Mouse (Mus musculus) layer of hippocampus, adult 2 months (tissue): Measurements from ENCODE around the gene Ercc6l2. TPM values are rescaled to one million over a fixed set of nuclear protein-coding genes. Genes with fewer than 3 reads are reported as not detected.

ENCODE experiments used
- DNase-seq, 2 experiments: peaks; one replicate each; pipeline ENCODE4 v3.0.0; 2022; ENCODE audit warnings: low spot score in 2 of 2
- H3K27ac ChIP-seq: fragments of 200-600 bp; 2 replicates; pipeline ENCODE4 v1.8.1; 2022
- H3K4me3 ChIP-seq: fragments of 200-600 bp; 2 replicates; pipeline ENCODE4 v1.8.1; 2022; ENCODE audit warnings: mild to moderate bottlenecking
- CTCF ChIP-seq: fragments of 200-600 bp; conservative IDR thresholded peaks from 2 replicates; pipeline ENCODE4 v1.8.1; 2022; ENCODE audit warnings: antibody characterized with exemption, mild to moderate bottlenecking, moderate library complexity
- long read RNA-seq, 2 experiments: library from polyadenylated mRNA; stranded (forward); transcript quantifications; one replicate each; pipeline ENCODE4 v2.0.0; 2021; ENCODE audit warnings: borderline mapping rate in 2 of 2
- total RNA-seq, 2 experiments: library from RNA; stranded (reverse); gene quantifications; 2 replicates each; pipeline ENCODE4 v1.2.3; 2021

Ercc6l2 gene
- 10 to 100 TPM; 19.6 to 21.1 TPM for total RNA-seq
- long read RNA-seq, experiment 1, partial matches to known transcripts: 0 of 6 reads
- long read RNA-seq, experiment 1, other reads (novel, unspliced or antisense): 5 of 6 reads
- long read RNA-seq, experiment 2, partial matches to known transcripts: 2 of 7 reads
- long read RNA-seq, experiment 2, other reads (novel, unspliced or antisense): 5 of 7 reads

DNA sequence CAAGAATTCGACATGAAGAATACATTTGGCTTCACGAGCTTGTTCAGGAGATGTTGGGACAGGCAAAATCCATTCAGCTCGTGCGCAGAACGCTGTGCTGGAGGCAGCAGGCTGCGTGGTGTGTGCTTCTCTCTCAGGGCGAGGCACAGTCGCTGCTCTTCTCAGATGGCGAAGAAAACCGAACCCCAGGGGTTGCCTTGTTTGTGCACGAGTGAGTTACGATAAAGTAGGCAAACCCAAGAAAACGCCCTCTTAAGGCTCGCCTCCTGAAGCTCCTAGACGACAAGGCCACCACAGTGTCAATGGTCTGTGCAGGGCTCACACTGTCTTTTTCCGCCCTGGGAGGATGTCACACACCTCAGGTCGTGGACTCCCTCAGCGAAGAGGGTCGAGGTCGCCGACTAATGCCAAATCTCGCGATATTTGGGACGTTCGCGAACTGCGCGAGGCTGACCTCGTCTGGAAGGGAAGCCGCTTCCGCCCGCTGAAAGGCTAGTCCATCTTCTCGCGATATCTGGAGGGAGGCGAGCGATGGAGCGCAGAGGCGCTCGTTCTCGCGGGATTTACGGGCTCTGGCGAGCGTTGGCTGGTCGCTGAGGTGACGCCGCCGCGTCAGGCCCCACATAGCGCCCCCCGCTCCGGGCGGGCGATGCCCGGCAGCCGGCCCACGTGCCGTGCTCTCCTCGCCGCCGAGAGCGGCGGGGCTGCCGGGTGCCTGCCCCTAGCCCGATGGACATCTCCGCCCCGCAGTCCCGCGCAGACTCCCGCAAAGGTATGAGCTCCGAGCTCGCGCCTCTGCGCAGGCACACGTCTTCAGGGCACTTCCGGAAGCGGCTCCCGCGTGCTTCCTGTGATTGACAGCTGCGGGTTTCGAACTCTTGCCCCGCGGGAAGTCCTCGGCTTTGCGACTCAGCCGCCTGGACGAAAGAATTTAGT, at the start of gene Ercc6l2:
Ercc6l2 (plus strand) TSS at position 495 of the 936 bp plus-strand sequence.
- DNase-seq: peak; percentile 97 to 99
- Histone ChIP-seq H3K27ac (peak within 1 kb of the TSS; percentile 97), H3K4me3 (peak within 1 kb of the TSS; percentile 72)
- TF ChIP-seq CTCF: no peak; the same call in none of the 2 replicates

DNA sequence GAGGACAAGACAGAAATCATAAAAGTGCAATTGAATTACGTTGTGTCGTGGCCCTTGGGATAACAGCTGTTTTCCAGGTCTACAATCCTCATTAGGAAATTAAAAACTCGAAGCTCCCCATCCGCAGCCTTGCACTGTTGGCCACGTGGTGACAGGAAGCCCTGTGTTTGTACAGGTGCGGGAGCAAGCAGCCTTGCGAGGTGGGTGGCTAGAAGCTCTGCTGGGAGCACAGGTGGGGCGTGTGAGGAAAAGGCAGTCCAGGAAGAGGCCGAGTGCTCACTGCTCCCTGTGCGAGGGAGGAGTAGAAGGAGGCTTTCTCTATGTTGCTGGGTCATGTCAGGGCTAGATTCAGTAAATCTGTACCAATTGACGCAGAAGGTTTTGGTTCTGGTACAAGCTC, 49.0 kb upstream of the Ercc6l2 start:
- no peak for TF ChIP-seq CTCF

DNA sequence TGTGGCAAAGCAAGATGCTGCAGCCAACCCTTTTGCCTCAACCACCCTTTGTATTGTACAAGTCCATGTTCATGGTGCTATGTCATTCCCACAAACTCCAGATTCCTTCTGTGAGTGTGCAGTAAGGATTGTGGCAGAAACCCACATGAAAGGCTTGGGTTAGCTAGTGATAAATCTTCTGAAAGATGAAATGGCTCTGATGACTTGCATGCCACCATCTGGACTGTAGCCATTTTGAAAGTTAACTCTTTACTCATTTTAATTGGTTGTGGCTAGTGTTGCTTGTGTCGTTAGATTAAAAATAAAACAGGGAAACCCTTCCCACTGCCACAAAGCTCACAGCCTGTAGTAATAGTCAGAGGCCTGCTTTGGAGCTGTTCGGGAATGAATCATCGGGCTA, 44.0 kb upstream of the Ercc6l2 start:
- no peak for DNase-seq
- Histone ChIP-seq H3K4me3 (no peak overlapping the region), H3K27ac (no peak overlapping the region)
- no peak for TF ChIP-seq CTCF

More for the DNA sequence above, 49.0 kb upstream of the Ercc6l2 start:
- DNase-seq: no peak
- no peak overlapping the region for H3K27ac ChIP-seq
- no peak overlapping the region for H3K4me3 ChIP-seq

DNA sequence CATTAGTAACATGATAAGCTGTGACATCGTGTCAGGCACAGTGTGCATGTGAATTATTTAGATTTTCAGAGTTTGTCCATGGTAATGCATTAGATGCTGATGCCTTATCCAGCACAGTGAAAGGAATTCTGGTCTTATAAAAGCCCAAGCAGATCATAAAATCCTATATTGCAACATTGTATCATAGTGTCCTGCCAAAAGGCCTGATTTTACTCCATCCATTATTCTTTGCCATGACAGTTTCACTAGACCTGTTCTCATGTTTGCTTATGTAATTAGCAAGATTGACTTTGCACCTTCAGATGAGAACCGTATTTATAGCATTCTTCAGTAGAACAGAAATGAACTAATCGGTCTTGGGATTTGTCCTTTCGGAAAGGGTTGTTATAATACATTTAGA, 36.1 kb upstream of the Ercc6l2 start:
- Histone ChIP-seq H3K27ac (no peak overlapping the region), H3K4me3 (no peak overlapping the region)
- no peak for TF ChIP-seq CTCF
- DNase-seq: no peak

DNA sequence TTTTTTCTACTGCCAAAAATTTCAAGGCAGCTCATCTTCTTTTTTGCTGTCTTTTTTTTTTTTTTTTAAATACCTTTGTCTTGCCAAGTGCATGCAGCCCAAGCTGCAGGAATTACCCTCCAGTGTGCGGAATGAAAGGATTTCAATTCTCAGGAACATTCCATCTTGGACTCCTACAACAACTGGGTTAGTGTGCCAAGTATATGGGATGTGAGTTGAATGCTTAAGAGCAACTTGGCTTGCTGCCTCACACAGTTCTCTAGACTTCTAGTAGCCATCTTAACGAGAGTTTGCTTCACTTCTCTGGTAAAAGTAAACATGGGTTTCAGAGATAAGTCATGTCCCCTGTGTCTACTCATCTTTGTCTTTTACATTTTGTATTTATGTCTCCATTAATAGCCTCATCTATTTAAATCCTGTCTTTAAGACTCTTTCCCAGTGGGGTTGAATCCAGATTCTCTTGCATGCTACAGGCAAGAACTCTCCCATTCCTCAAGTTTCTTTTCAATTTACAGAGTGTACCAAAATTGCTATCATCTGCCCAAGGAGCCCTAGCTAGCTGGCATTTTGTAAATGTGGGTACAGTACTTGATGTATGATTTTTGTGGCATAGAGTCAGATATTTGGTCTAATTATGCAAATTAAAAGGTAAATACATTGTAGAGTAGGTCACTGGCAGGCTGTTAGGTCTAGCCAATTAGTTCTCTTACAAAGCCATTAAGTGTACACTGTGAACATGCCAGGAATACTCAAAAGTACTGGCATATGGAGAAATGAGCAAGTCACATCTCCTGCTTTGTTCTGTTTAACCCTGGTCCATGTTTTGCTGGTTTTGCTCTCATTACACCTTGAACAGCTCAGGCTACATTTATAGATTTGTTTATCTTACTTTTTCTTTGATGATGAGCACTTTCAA, 35.4 kb upstream of the Ercc6l2 start:
- no peak overlapping the region for H3K4me3 ChIP-seq
- peak in 1 of 2 experiments; percentile 34 for DNase-seq
- H3K27ac ChIP-seq: no peak overlapping the region
- no peak for TF ChIP-seq CTCF

DNA sequence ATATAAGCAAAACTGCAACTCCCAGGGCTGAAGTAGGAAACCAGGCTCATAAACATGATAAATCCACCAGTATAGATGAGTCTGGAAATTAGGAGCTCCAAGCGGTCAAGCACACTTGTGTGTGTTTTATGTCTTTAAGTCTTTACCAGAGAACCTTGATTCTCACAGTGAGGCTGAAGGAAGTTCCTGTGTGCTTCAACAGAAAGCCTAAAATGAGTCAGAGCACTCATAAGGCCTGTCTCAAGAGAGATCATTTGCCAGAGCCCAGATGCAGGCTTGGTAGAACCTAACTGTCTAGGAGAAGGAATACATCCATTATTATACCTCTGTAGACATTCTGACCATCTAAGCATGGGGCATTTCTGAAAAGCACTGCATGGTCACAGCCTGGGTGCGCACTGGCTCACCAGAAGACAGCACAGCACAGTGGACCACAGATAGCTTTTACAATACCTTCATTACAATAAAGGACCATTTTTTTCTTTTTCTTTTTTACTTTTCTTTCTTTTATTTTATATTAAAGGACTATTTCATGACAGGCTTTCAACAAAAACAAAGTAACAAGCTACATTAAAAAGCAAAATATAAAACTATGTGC, 22.7 kb upstream of the Ercc6l2 start:
- no peak for TF ChIP-seq CTCF
- Histone ChIP-seq H3K27ac (no peak overlapping the region), H3K4me3 (no peak overlapping the region)
- DNase-seq: no peak

DNA sequence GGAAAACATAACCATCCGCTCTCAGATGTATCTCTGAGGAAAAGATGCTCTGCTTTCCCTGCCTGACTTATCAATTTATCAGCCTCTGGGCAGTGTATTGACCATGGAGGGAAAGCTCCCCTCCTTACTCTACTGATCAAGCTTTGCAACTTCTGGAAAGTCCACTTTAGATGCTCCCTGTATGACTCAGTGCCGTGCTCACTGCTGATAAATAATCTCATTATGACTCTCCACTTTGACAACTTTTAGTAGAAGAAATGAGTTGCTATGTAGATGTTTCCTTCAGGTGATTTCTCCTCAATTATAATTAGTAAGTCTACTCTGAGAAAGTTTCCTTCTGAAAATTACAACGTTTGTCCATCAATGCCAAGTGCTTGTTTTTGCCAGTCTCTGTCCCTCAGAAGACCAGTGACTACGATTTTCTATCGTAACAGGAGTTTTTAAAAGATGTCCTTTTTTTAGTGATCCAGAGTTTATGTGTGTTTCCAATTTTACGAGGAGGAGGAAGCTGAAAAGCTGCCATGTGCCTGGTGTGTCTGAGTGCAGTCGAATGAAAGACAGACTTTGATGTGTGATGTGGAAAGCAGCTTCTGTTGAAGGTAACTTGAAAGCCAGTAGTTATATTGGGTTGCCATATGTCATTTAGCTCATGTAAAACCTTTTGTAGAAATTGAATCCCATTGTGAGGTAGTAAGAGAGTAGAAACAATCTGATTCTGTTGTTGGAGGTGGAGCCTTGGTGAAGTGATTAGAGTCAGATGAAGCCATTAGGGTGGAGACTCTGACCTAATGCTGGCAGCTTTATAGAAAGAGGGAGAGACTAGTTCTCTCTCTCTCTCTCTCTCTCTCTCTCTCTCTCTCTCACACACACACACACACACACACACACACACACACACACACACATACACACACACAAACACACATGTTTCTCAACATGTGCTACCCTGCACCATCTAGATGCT, 21.4 kb upstream of the Ercc6l2 start:
- DNase-seq: no peak
- Histone ChIP-seq H3K4me3 (no peak overlapping the region), H3K27ac (no peak overlapping the region)
- no peak for TF ChIP-seq CTCF

DNA sequence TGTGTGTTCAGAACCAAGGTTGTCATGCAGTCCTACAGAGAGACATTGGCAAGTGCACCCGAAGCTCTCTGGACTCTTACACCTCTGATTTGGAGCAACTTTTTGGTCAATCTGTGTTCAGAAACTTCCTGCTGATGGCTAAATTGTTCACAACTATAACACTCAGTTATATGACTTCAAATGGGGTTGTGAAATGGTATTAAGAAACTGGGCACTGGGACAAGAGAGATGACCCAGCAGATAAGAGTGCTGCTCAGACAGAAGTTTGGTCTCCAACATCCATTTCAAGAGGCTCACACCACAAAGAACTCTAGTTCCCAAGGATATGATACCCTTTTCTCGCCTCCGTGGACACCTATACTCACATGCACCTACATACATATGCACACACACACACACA, 16.4 kb upstream of the Ercc6l2 start:
- TF ChIP-seq CTCF: no peak
- Histone ChIP-seq H3K27ac (no peak overlapping the region), H3K4me3 (no peak overlapping the region)
- DNase-seq: no peak

DNA sequence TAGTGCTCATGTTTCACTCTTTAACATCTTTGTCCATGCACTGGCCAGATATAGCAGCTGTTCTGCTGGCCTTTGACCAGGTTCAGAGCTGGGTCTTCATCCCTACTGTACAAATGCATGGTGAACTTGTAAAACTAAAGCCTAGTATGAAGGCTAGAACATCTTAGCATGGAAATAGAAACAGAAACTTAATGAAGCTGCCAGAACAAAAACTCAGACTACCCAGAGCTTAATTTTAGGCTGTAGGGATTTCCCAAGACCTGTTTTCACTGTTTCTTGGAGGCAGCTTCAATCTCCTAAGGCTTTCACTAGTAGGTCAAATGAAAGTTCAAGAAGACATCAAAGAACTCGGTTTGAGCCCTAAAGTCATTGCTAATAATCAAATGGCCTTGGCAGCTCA, 15.1 kb upstream of the Ercc6l2 start:
- TF ChIP-seq CTCF: no peak
- Histone ChIP-seq H3K27ac (no peak overlapping the region), H3K4me3 (no peak overlapping the region)
- DNase-seq: no peak

DNA sequence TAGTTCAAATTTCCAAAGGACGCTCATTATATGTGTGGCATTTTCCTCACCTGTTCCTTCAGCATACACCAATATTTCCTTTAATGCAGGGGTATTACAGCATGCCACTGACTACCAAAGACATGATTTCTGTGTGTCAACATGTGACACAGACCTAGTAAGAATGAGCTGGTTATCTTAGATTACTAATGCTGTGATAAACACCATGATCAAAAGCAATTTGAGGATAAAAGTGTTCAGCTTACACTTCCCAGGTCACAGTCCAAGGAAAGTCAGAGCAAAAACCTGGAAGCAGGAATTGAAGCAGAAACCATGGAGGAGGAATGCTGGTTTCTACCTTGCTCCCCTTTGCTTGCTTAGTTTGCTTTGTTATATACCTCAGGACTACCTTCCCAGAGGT, 13.8 kb upstream of the Ercc6l2 start:
- TF ChIP-seq CTCF: no peak
- Histone ChIP-seq H3K27ac (no peak overlapping the region), H3K4me3 (no peak overlapping the region)
- no peak for DNase-seq

DNA sequence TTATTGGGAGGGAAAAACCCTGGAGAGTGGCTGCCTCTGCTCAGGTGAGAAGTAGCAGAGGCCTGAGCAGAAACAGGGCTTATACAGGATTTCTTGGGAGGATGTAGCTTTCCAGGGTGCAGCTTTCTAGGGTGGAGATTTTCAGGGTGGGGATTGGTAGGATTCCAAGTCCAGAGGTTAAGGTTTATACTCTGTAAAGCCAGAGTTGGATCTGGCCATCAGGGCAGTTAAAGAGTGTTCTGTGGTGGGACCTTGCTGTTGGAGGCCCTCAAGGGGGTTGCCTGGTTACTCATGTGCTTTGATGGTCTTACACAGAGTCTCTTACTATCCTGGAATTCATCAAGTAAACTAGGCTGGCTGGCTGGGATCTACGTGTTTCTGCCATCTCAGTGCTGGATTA, 7.8 kb upstream of the Ercc6l2 start:
- TF ChIP-seq CTCF: no peak
- Histone ChIP-seq H3K4me3 (no peak overlapping the region), H3K27ac (no peak overlapping the region)
- no peak for DNase-seq
